Mouse (Mus musculus): Measurements from ENCODE around the gene Araf. TPM values are rescaled to one million over a fixed set of nuclear protein-coding genes. Genes with fewer than 3 reads are reported as not detected.
A peak's percentile ranks its signal among the peaks of the same experiment; 100 is the strongest.

Araf gene
- polyA plus RNA-seq, 1 experiment: 33.2 TPM

DNA sequence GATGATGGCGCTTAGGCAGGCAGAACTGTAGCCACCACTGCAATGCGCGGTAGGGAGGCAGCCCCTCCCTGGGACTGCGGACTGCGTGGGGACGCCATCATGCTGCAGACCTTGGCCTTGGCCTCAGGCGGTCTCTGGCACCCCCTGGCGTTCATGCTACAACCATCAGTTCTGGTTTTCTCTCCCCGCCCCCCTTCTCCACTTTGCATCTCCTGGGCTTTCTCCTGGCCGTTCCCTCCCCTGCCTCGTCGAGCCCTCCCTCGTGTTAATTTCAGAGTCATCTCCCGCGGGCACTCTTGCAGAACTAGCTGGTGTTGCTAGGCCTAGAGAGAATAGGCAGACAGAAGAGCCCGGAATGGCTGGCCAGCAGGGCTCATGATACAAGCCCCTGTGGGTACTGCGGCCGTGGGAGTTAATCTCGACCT is 21.6 kb downstream of the Araf start:
- no peaks in the 10 kb centered on the region for H3K79me3 ChIP-seq (ENCODE audit: low read depth)
- H3K4me3 ChIP-seq (ENCODE audit: insufficient read depth, poor library complexity, severe bottlenecking): peak overlapping the region; percentile 11
- H3K36me3 ChIP-seq (ENCODE audit: control insufficient read depth, insufficient read depth): no peaks in the 10 kb centered on the region
- no peaks in the 10 kb centered on the region for H3K27me3 ChIP-seq (ENCODE audit: control insufficient read depth, insufficient read depth, insufficient read length)
- no peaks in the 10 kb centered on the region for H3K79me2 ChIP-seq (ENCODE audit: control insufficient read depth, insufficient read depth)
- TF ChIP-seq CTCF (IDR thresholded peaks at IDR 0.05; ENCODE audit: control insufficient read depth, insufficient read depth, insufficient read length): peak; percentile 89
- TF ChIP-seq MAX (IDR thresholded peaks at IDR 0.05): peak; percentile 34
- TF ChIP-seq USF1 (IDR thresholded peaks at IDR 0.05; ENCODE audit: low read depth): no peak
- TF ChIP-seq MYOG (IDR thresholded peaks at IDR 0.05; ENCODE audit: control insufficient read depth, extremely low read depth, insufficient read length): no peak
- TF ChIP-seq MYOD1 (IDR thresholded peaks at IDR 0.05; ENCODE audit: control insufficient read depth, insufficient read length, low read depth): no peak
- TF ChIP-seq FOSL1 (IDR thresholded peaks at IDR 0.05; ENCODE audit: insufficient read depth, low read length, poor library complexity, severe bottlenecking): no peak
- TF ChIP-seq CEBPB (IDR thresholded peaks at IDR 0.05; ENCODE audit: low read depth): no peak
- peak overlapping the region; percentile 44 for H3ac ChIP-seq (ENCODE audit: control insufficient read depth, insufficient read length, low read depth)

- no peaks in the 10 kb centered on the region for H3K27me3 ChIP-seq (ENCODE audit: control insufficient read depth, insufficient read depth, insufficient read length)
- TF ChIP-seq FOSL1 (IDR thresholded peaks at IDR 0.05; ENCODE audit: insufficient read depth, low read length, poor library complexity, severe bottlenecking): no peak
- TF ChIP-seq MYOD1 (IDR thresholded peaks at IDR 0.05; ENCODE audit: control insufficient read depth, insufficient read length, low read depth): no peak
- TF ChIP-seq CEBPB (IDR thresholded peaks at IDR 0.05; ENCODE audit: low read depth): peak; percentile 38
- no peak for TF ChIP-seq MYOG (IDR thresholded peaks at IDR 0.05; ENCODE audit: control insufficient read depth, extremely low read depth, insufficient read length)
- H3K79me2 ChIP-seq (ENCODE audit: control insufficient read depth, insufficient read depth): no peaks in the 10 kb centered on the region
- H3K36me3 ChIP-seq (ENCODE audit: control insufficient read depth, insufficient read depth): no peaks in the 10 kb centered on the region
- no peaks in the 10 kb centered on the region for H3K79me3 ChIP-seq (ENCODE audit: low read depth)
- peak overlapping the region; percentile 65 for H3ac ChIP-seq (ENCODE audit: control insufficient read depth, insufficient read length, low read depth)
- H3K4me3 ChIP-seq (ENCODE audit: insufficient read depth, poor library complexity, severe bottlenecking): no peak overlapping the region
These were observed 22.3 kb downstream of the Araf start for GRCm38 (mm10) chrX:20819708-20820426.

GRCm38 (mm10) chrX:20828934-20829333 is 31.3 kb downstream of the Araf start:
- Histone ChIP-seq H3K4me3 (ENCODE audit: insufficient read depth, poor library complexity, severe bottlenecking) (no peak overlapping the region), H3K36me3 (ENCODE audit: control insufficient read depth, insufficient read depth) (no peaks in the 10 kb centered on the region), H3K79me2 (ENCODE audit: control insufficient read depth, insufficient read depth) (no peaks in the 10 kb centered on the region), H3ac (ENCODE audit: control insufficient read depth, insufficient read length, low read depth) (no peak overlapping the region), H3K27me3 (ENCODE audit: control insufficient read depth, insufficient read depth, insufficient read length) (no peaks in the 10 kb centered on the region), H3K79me3 (ENCODE audit: low read depth) (no peaks in the 10 kb centered on the region)
- TF ChIP-seq MAX (IDR thresholded peaks at IDR 0.05) (no peak), USF1 (IDR thresholded peaks at IDR 0.05; ENCODE audit: low read depth) (no peak), MYOG (IDR thresholded peaks at IDR 0.05; ENCODE audit: control insufficient read depth, extremely low read depth, insufficient read length) (no peak), FOSL1 (IDR thresholded peaks at IDR 0.05; ENCODE audit: insufficient read depth, low read length, poor library complexity, severe bottlenecking) (no peak), CTCF (IDR thresholded peaks at IDR 0.05; ENCODE audit: control insufficient read depth, insufficient read depth, insufficient read length) (no peak), MYOD1 (IDR thresholded peaks at IDR 0.05; ENCODE audit: control insufficient read depth, insufficient read length, low read depth) (peak; percentile 40)

DNA sequence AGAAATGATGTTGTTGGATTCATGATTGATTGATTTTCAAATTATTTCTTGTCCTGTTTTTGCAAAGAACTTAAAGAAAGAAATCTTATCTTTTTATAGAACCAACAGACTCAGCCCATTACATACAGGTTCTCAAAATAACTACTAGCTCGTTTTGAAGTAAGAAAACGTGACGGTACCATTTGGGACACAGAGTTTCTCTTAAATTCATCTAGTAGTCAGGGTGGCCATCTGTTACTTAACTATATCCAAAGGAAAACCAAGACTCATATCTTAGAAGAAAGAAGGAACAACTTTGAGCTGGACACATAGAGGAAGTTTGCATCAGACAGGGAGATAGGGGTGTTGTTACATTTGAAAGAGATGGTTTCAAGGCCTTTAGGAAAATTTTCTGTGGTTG is 49.6 kb downstream of the Araf start:
- no peaks in the 10 kb centered on the region for H3K27me3 ChIP-seq (ENCODE audit: control insufficient read depth, insufficient read depth, insufficient read length)
- no peak overlapping the region for H3ac ChIP-seq (ENCODE audit: control insufficient read depth, insufficient read length, low read depth)
- peaks cover 14% of the 10 kb centered on the region for H3K79me3 ChIP-seq (ENCODE audit: low read depth)
- H3K4me3 ChIP-seq (ENCODE audit: insufficient read depth, poor library complexity, severe bottlenecking): no peak overlapping the region
- TF ChIP-seq MAX (IDR thresholded peaks at IDR 0.05) (no peak), MYOD1 (IDR thresholded peaks at IDR 0.05; ENCODE audit: control insufficient read depth, insufficient read length, low read depth) (no peak), CEBPB (IDR thresholded peaks at IDR 0.05; ENCODE audit: low read depth) (no peak), MYOG (IDR thresholded peaks at IDR 0.05; ENCODE audit: control insufficient read depth, extremely low read depth, insufficient read length) (no peak), CTCF (IDR thresholded peaks at IDR 0.05; ENCODE audit: control insufficient read depth, insufficient read depth, insufficient read length) (no peak), USF1 (IDR thresholded peaks at IDR 0.05; ENCODE audit: low read depth) (no peak), FOSL1 (IDR thresholded peaks at IDR 0.05; ENCODE audit: insufficient read depth, low read length, poor library complexity, severe bottlenecking) (no peak)
- peaks cover 14% of the 10 kb centered on the region for H3K36me3 ChIP-seq (ENCODE audit: control insufficient read depth, insufficient read depth)
- H3K79me2 ChIP-seq (ENCODE audit: control insufficient read depth, insufficient read depth): peaks cover 20% of the 10 kb centered on the region

DNA sequence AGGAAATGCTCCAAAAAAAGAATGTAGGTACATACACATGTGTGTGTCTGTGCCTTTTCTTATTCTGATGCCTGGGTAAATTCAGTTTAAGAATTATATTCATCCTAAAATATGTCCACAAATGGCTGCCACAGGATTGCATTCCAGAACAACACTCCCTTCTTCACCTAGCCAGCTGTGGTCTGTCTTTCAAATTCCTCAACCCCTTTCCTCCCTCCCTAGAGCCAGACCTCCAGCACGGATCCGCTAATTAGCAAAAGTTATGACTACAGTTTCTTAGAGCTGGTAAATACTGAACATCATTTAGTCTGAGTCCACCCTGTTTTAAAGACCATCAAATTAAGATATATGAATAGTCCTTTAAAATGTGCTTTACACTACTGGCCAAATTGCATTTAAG is 50.2 kb downstream of the Araf start:
- TF ChIP-seq CEBPB (IDR thresholded peaks at IDR 0.05; ENCODE audit: low read depth) (no peak), MYOG (IDR thresholded peaks at IDR 0.05; ENCODE audit: control insufficient read depth, extremely low read depth, insufficient read length) (no peak), MAX (IDR thresholded peaks at IDR 0.05) (no peak), FOSL1 (IDR thresholded peaks at IDR 0.05; ENCODE audit: insufficient read depth, low read length, poor library complexity, severe bottlenecking) (no peak)
- H3K79me3 ChIP-seq (ENCODE audit: low read depth): peaks cover 14% of the 10 kb centered on the region
- no peak overlapping the region for H3ac ChIP-seq (ENCODE audit: control insufficient read depth, insufficient read length, low read depth)
- no peaks in the 10 kb centered on the region for H3K27me3 ChIP-seq (ENCODE audit: control insufficient read depth, insufficient read depth, insufficient read length)
- H3K79me2 ChIP-seq (ENCODE audit: control insufficient read depth, insufficient read depth): peaks cover 20% of the 10 kb centered on the region
- no peak overlapping the region for H3K4me3 ChIP-seq (ENCODE audit: insufficient read depth, poor library complexity, severe bottlenecking)
- peaks cover 15% of the 10 kb centered on the region for H3K36me3 ChIP-seq (ENCODE audit: control insufficient read depth, insufficient read depth)

Measured in C2C12 (cell line).